Mouse (Mus musculus) layer of hippocampus, postnatal 25 days (tissue): ENCODE measurements around the gene Lad1. TPM values are rescaled to one million over a fixed set of nuclear protein-coding genes. Genes with fewer than 3 reads are reported as not detected.

Experiments
- DNase-seq, 2 experiments: peaks; one replicate each; pipeline ENCODE4 v3.0.0; 2022; ENCODE audit warnings: mixed read lengths in 2 of 2, low spot score in 1 of 2; ENCODE audit errors: extremely low spot score in 1 of 2
- total RNA-seq, 2 experiments: library from RNA; stranded (reverse); gene quantifications; 2 replicates each; pipeline ENCODE4 v1.2.3; 2021

Lad1 gene
- total RNA-seq, 2 experiments from 2014 or later, result 1.3 to 2.0 TPM

GRCm38 (mm10) chr1:135800192-135800950, 18.0 kb upstream of the Lad1 start:
- no peak for DNase-seq

GRCm38 (mm10) chr1:135807546-135807945, 10.9 kb upstream of the Lad1 start:
- no peak for DNase-seq

GRCm38 (mm10) chr1:135810180-135810579, 8.2 kb upstream of the Lad1 start:
- no peak for DNase-seq

GRCm38 (mm10) chr1:135811016-135811646, 7.3 kb upstream of the Lad1 start:
- DNase-seq, result peak; percentile 75 to 95

- DNase-seq, result no peak
Observed at GRCm38 (mm10) chr1:135812205-135812604, 6.2 kb upstream of the Lad1 start.

- DNase-seq, result no peak
Observed at GRCm38 (mm10) chr1:135812618-135813017, 5.8 kb upstream of the Lad1 start.

- DNase-seq, result no peak
Observed at GRCm38 (mm10) chr1:135813071-135813470, 5.3 kb upstream of the Lad1 start.

- DNase-seq, result no peak
Observed at GRCm38 (mm10) chr1:135813687-135814395, 4.6 kb upstream of the Lad1 start.

- DNase-seq, result no peak
Observed at GRCm38 (mm10) chr1:135814531-135814930, 3.9 kb upstream of the Lad1 start.

GRCm38 (mm10) chr1:135817595-135817994, 803 bp upstream of the Lad1 start:
- no peak for DNase-seq

- DNase-seq, result no peak
Observed at GRCm38 (mm10) chr1:135820071-135820470, 1.7 kb downstream of the Lad1 start.

- no peak for DNase-seq
Observed at GRCm38 (mm10) chr1:135820736-135821364, 2.5 kb downstream of the Lad1 start.

GRCm38 (mm10) chr1:135821780-135822179, 3.4 kb downstream of the Lad1 start:
- DNase-seq, result no peak

GRCm38 (mm10) chr1:135828918-135829317, 10.5 kb downstream of the Lad1 start:
- peak in 1 of 2 experiments; percentile 49 for DNase-seq

GRCm38 (mm10) chr1:135834206-135834859, 15.9 kb downstream of the Lad1 start:
- DNase-seq, result no peak

GRCm38 (mm10) chr1:135834983-135835382, 16.6 kb downstream of the Lad1 start:
- no peak for DNase-seq

GRCm38 (mm10) chr1:135835716-135836483, 17.5 kb downstream of the Lad1 start, which contains the start of gene Tnnt2:
Gene Tnnt2 (plus strand): TSS chr1:135836354.
- DNase-seq, result no peak

GRCm38 (mm10) chr1:135838626-135839025, 20.2 kb downstream of the Lad1 start:
- no peak for DNase-seq

GRCm38 (mm10) chr1:135839065-135839464, 20.7 kb downstream of the Lad1 start:
- no peak for DNase-seq
